Mouse (Mus musculus): ENCODE measurements around the gene Ptgis. TPM values are rescaled to one million over a fixed set of nuclear protein-coding genes. Genes with fewer than 3 reads are reported as not detected.

The Ptgis gene
- polyA plus RNA-seq, 1 experiment: 78.8 TPM

DNA sequence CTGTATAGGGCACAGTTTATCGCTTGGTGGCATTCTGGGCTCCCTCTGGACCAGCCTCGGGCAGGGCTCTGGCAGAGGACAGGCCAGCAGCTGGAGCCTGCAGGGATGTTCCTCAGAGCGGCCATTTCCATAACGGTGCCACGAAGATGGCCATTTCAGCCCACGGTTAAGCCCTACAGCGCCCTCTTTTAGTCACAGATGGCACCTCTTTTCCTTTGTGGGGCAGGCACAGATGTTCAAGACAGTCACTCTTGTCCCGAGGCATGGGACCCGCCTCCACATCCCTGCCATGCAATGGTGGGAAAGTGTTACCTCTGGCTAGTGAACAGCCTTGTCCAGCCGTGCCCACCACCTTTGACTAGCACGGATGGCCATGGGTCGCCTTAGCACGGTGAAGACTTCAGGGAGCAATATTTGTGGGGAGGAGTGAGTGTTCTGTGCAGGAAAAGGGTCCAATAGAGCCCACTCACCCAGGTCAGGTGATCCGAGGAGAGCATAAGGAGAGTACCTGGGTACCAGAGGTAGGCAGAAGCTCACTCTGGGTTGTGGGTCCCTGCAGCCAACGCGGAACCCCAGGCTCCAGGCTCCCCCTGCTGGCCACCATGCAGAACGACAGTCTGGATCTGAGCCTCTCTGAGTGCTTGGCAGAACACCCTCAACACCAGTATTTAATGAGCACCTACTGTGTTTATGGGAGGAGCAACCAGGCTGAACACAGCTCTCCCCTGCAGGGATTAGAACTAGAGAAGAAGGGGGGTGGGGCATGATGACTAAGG, 38.5 kb upstream of the Ptgis start:
- H3K36me3 ChIP-seq (ENCODE audit: control insufficient read depth, insufficient read depth): no peaks in the 10 kb centered on the region
- peak; percentile 86 for TF ChIP-seq CTCF (IDR thresholded peaks at IDR 0.05; ENCODE audit: control insufficient read depth, insufficient read depth, insufficient read length)
- no peak for TF ChIP-seq USF1 (IDR thresholded peaks at IDR 0.05; ENCODE audit: low read depth)
- no peaks in the 10 kb centered on the region for H3K27me3 ChIP-seq (ENCODE audit: control insufficient read depth, insufficient read depth, insufficient read length)
- no peak overlapping the region for H3K4me3 ChIP-seq (ENCODE audit: insufficient read depth, poor library complexity, severe bottlenecking)
- H3K79me2 ChIP-seq (ENCODE audit: control insufficient read depth, insufficient read depth): no peaks in the 10 kb centered on the region
- H3ac ChIP-seq (ENCODE audit: control insufficient read depth, insufficient read length, low read depth): no peak overlapping the region
- H3K79me3 ChIP-seq (ENCODE audit: low read depth): no peaks in the 10 kb centered on the region

DNA sequence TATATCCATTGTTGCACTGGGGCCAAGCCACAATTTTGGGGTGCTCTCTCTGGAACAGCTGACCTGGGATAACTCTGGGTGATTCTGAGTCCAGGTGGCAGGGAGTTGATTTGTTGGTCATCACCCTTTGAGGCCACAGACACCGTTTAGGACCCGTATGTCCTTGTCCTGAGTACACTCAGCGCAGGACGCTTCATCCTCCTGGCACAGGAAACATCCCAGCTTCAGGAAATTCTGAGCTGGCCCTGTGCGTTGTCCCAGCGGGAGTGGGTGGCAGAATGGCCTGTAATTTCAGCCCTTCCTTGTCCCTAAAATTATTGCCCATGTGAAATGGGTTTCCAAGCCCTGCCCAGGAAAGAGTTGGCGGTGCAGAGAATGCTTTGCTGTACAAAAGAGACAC, 37.6 kb upstream of the Ptgis start:
- no peaks in the 10 kb centered on the region for H3K36me3 ChIP-seq (ENCODE audit: control insufficient read depth, insufficient read depth)
- no peak overlapping the region for H3K4me3 ChIP-seq (ENCODE audit: insufficient read depth, poor library complexity, severe bottlenecking)
- H3K79me3 ChIP-seq (ENCODE audit: low read depth): no peaks in the 10 kb centered on the region
- H3K79me2 ChIP-seq (ENCODE audit: control insufficient read depth, insufficient read depth): no peaks in the 10 kb centered on the region
- no peak overlapping the region for H3ac ChIP-seq (ENCODE audit: control insufficient read depth, insufficient read length, low read depth)
- TF ChIP-seq CEBPB (IDR thresholded peaks at IDR 0.05; ENCODE audit: low read depth): no peak
- TF ChIP-seq FOSL1 (IDR thresholded peaks at IDR 0.05; ENCODE audit: insufficient read depth, low read length, poor library complexity, severe bottlenecking): no peak
- no peak for TF ChIP-seq MAX (IDR thresholded peaks at IDR 0.05)
- TF ChIP-seq MYOD1 (IDR thresholded peaks at IDR 0.05; ENCODE audit: control insufficient read depth, insufficient read length, low read depth): no peak
- TF ChIP-seq USF1 (IDR thresholded peaks at IDR 0.05; ENCODE audit: low read depth): no peak
- TF ChIP-seq MYOG (IDR thresholded peaks at IDR 0.05; ENCODE audit: control insufficient read depth, extremely low read depth, insufficient read length): no peak
- TF ChIP-seq CTCF (IDR thresholded peaks at IDR 0.05; ENCODE audit: control insufficient read depth, insufficient read depth, insufficient read length): no peak
- H3K27me3 ChIP-seq (ENCODE audit: control insufficient read depth, insufficient read depth, insufficient read length): no peaks in the 10 kb centered on the region

GRCm38 (mm10) chr2:167277026-167277425, 36.6 kb upstream of the Ptgis start:
- H3K27me3 ChIP-seq (ENCODE audit: control insufficient read depth, insufficient read depth, insufficient read length): no peaks in the 10 kb centered on the region
- no peaks in the 10 kb centered on the region for H3K79me3 ChIP-seq (ENCODE audit: low read depth)
- H3K36me3 ChIP-seq (ENCODE audit: control insufficient read depth, insufficient read depth): no peaks in the 10 kb centered on the region
- no peak overlapping the region for H3ac ChIP-seq (ENCODE audit: control insufficient read depth, insufficient read length, low read depth)
- no peaks in the 10 kb centered on the region for H3K79me2 ChIP-seq (ENCODE audit: control insufficient read depth, insufficient read depth)
- TF ChIP-seq USF1 (IDR thresholded peaks at IDR 0.05; ENCODE audit: low read depth) (no peak), MAX (IDR thresholded peaks at IDR 0.05) (no peak), MYOG (IDR thresholded peaks at IDR 0.05; ENCODE audit: control insufficient read depth, extremely low read depth, insufficient read length) (no peak), CTCF (IDR thresholded peaks at IDR 0.05; ENCODE audit: control insufficient read depth, insufficient read depth, insufficient read length) (no peak), MYOD1 (IDR thresholded peaks at IDR 0.05; ENCODE audit: control insufficient read depth, insufficient read length, low read depth) (no peak), FOSL1 (IDR thresholded peaks at IDR 0.05; ENCODE audit: insufficient read depth, low read length, poor library complexity, severe bottlenecking) (no peak), CEBPB (IDR thresholded peaks at IDR 0.05; ENCODE audit: low read depth) (no peak)
- H3K4me3 ChIP-seq (ENCODE audit: insufficient read depth, poor library complexity, severe bottlenecking): no peak overlapping the region

- Histone ChIP-seq H3K36me3 (ENCODE audit: control insufficient read depth, insufficient read depth) (no peaks in the 10 kb centered on the region), H3K4me3 (ENCODE audit: insufficient read depth, poor library complexity, severe bottlenecking) (no peak overlapping the region), H3K79me3 (ENCODE audit: low read depth) (no peaks in the 10 kb centered on the region), H3K79me2 (ENCODE audit: control insufficient read depth, insufficient read depth) (no peaks in the 10 kb centered on the region), H3K27me3 (ENCODE audit: control insufficient read depth, insufficient read depth, insufficient read length) (no peaks in the 10 kb centered on the region), H3ac (ENCODE audit: control insufficient read depth, insufficient read length, low read depth) (no peak overlapping the region)
- no peak for TF ChIP-seq USF1 (IDR thresholded peaks at IDR 0.05; ENCODE audit: low read depth)
- TF ChIP-seq CTCF (IDR thresholded peaks at IDR 0.05; ENCODE audit: control insufficient read depth, insufficient read depth, insufficient read length): no peak
- no peak for TF ChIP-seq MYOG (IDR thresholded peaks at IDR 0.05; ENCODE audit: control insufficient read depth, extremely low read depth, insufficient read length)
- no peak for TF ChIP-seq MAX (IDR thresholded peaks at IDR 0.05)
- no peak for TF ChIP-seq MYOD1 (IDR thresholded peaks at IDR 0.05; ENCODE audit: control insufficient read depth, insufficient read length, low read depth)
- TF ChIP-seq CEBPB (IDR thresholded peaks at IDR 0.05; ENCODE audit: low read depth): no peak
- no peak for TF ChIP-seq FOSL1 (IDR thresholded peaks at IDR 0.05; ENCODE audit: insufficient read depth, low read length, poor library complexity, severe bottlenecking)
Observed at GRCm38 (mm10) chr2:167275856-167276255, 35.5 kb upstream of the Ptgis start.

DNA sequence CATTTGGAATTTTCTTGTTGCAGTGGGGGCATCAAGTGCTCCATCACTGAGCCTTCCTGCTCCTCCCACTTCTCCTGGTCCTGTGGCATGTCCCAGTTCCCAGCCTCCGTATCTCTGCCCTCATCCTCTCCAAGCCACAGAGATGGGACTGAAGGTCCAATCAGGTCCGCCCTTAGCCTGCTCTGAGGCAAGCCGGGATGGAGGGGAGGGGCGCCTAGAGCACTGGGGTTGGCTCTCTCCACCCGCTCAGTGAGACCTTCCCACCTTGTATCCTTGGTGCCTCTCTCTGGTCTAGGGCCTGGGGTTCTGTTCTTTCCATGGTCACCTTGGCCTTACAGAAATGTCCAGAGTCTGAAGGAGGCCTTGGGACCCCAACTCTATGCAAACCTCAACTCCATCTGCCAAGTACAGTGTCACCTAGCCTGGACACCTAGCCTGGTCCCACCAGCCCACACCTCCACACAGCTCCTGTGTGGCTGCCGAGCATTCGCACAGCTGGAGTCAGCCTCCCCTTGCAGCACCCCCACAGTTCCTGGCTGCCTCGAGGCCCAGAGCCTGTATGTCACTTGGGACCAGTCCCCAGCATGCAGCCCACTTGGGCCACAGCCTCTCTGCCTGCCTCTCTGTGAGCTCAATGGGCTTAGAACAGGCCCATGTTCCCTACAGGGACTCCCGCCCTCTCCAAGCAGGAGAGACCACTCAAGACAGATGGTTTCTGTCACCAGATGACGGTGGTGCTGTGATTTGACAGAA, 34.5 kb upstream of the Ptgis start:
- no peak for TF ChIP-seq MYOD1 (IDR thresholded peaks at IDR 0.05; ENCODE audit: control insufficient read depth, insufficient read length, low read depth)
- no peak for TF ChIP-seq MYOG (IDR thresholded peaks at IDR 0.05; ENCODE audit: control insufficient read depth, extremely low read depth, insufficient read length)
- TF ChIP-seq CEBPB (IDR thresholded peaks at IDR 0.05; ENCODE audit: low read depth): no peak
- no peak for TF ChIP-seq CTCF (IDR thresholded peaks at IDR 0.05; ENCODE audit: control insufficient read depth, insufficient read depth, insufficient read length)
- no peak for TF ChIP-seq FOSL1 (IDR thresholded peaks at IDR 0.05; ENCODE audit: insufficient read depth, low read length, poor library complexity, severe bottlenecking)
- no peak for TF ChIP-seq USF1 (IDR thresholded peaks at IDR 0.05; ENCODE audit: low read depth)
- TF ChIP-seq MAX (IDR thresholded peaks at IDR 0.05): no peak
- H3K36me3 ChIP-seq (ENCODE audit: control insufficient read depth, insufficient read depth): no peaks in the 10 kb centered on the region
- no peak overlapping the region for H3K4me3 ChIP-seq (ENCODE audit: insufficient read depth, poor library complexity, severe bottlenecking)
- no peaks in the 10 kb centered on the region for H3K79me3 ChIP-seq (ENCODE audit: low read depth)
- no peaks in the 10 kb centered on the region for H3K27me3 ChIP-seq (ENCODE audit: control insufficient read depth, insufficient read depth, insufficient read length)
- no peaks in the 10 kb centered on the region for H3K79me2 ChIP-seq (ENCODE audit: control insufficient read depth, insufficient read depth)
- no peak overlapping the region for H3ac ChIP-seq (ENCODE audit: control insufficient read depth, insufficient read length, low read depth)
